Mouse (Mus musculus) liver, adult (tissue): ENCODE data around the gene Syn1.

Experiments used
- GATA4 ChIP-seq: IDR thresholded peaks from 2 replicates; pipeline ENCODE4 v1.6.1; 2014; ENCODE audit warnings: mild to moderate bottlenecking, low read length; ENCODE audit not compliant: insufficient replicate concordance

The Syn1 gene

DNA sequence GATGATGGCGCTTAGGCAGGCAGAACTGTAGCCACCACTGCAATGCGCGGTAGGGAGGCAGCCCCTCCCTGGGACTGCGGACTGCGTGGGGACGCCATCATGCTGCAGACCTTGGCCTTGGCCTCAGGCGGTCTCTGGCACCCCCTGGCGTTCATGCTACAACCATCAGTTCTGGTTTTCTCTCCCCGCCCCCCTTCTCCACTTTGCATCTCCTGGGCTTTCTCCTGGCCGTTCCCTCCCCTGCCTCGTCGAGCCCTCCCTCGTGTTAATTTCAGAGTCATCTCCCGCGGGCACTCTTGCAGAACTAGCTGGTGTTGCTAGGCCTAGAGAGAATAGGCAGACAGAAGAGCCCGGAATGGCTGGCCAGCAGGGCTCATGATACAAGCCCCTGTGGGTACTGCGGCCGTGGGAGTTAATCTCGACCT lies 101.6 kb downstream of the Syn1 start:
- no peak for TF ChIP-seq GATA4

- TF ChIP-seq GATA4, result no peak
These were observed 103.8 kb downstream of the Syn1 start for GRCm38 (mm10) chrX:20816974-20817373.
